Mouse (Mus musculus) kidney, embryonic 15.5 days (tissue): ENCODE results near the gene 2310034C09Rik. TPM values are rescaled to one million over a fixed set of nuclear protein-coding genes. Genes with fewer than 3 reads are reported as not detected.

ENCODE experiments used
- polyA plus RNA-seq: library from polyadenylated mRNA; unstranded; fragments of >200 nt; fragmentation: Nextera tagmentation; extraction: Ambion mirVana; gene quantifications from 2 replicates; pipeline ENCODE4 v1.2.1, GENCODE M21; 2015

Gene 2310034C09Rik
- polyA plus RNA-seq, 1 experiment from 2014 or later: not detected

Other genes with a start within 250 kb of the 2310034C09Rik start
- gene Cldn8, start 195.7 kb upstream of the 2310034C09Rik start, polyA plus RNA-seq: 98.7 and 118 TPM in 2 replicates
- not detected in 2 replicates for gene Krtap24-1, start 146.6 kb upstream of the 2310034C09Rik start, polyA plus RNA-seq
- gene 2310079G19Rik, start 131.2 kb upstream of the 2310034C09Rik start, polyA plus RNA-seq: not detected in 2 replicates
- not detected in 2 replicates for gene Krtap26-1, start 111.1 kb upstream of the 2310034C09Rik start, polyA plus RNA-seq
- not detected in 2 replicates for gene Krtap27-1, start 87.2 kb upstream of the 2310034C09Rik start, polyA plus RNA-seq
- not detected in 2 replicates for gene 2310061N02Rik, start 50.9 kb upstream of the 2310034C09Rik start, polyA plus RNA-seq
- gene Krtap13-1, start 30.0 kb upstream of the 2310034C09Rik start, polyA plus RNA-seq: not detected in 2 replicates
- gene Krtap13, start 7.2 kb upstream of the 2310034C09Rik start, polyA plus RNA-seq: 0.19 TPM in 1 of 2 replicates, not detected in the other
- not detected in 2 replicates for gene 2310057N15Rik, start 15.4 kb downstream of the 2310034C09Rik start, polyA plus RNA-seq
- gene Gm5965, start 19.0 kb downstream of the 2310034C09Rik start, polyA plus RNA-seq: not detected in 2 replicates
- not detected in 2 replicates for gene Gm20741, start 53.4 kb downstream of the 2310034C09Rik start, polyA plus RNA-seq
- not detected in 2 replicates for gene Krtap15, start 61.4 kb downstream of the 2310034C09Rik start, polyA plus RNA-seq
- gene Krtap14, start 67.3 kb downstream of the 2310034C09Rik start, polyA plus RNA-seq: not detected in 2 replicates
- not detected in 2 replicates for gene Krtap19-1, start 110.6 kb downstream of the 2310034C09Rik start, polyA plus RNA-seq
- not detected in 2 replicates for gene Krtap19-2, start 115.4 kb downstream of the 2310034C09Rik start, polyA plus RNA-seq
- not detected in 2 replicates for gene Krtap19-3, start 119.2 kb downstream of the 2310034C09Rik start, polyA plus RNA-seq
- not detected in 2 replicates for gene Krtap19-4, start 126.2 kb downstream of the 2310034C09Rik start, polyA plus RNA-seq
- gene Krtap19-5, start 137.6 kb downstream of the 2310034C09Rik start, polyA plus RNA-seq: not detected in 2 replicates
- gene Krtap19-9b, start 173.4 kb downstream of the 2310034C09Rik start, polyA plus RNA-seq: not detected in 2 replicates
- not detected in 2 replicates for gene Krtap16-3, start 204.0 kb downstream of the 2310034C09Rik start, polyA plus RNA-seq